Mouse (Mus musculus): Measurements from ENCODE around the gene Ccdc102a.

DNA sequence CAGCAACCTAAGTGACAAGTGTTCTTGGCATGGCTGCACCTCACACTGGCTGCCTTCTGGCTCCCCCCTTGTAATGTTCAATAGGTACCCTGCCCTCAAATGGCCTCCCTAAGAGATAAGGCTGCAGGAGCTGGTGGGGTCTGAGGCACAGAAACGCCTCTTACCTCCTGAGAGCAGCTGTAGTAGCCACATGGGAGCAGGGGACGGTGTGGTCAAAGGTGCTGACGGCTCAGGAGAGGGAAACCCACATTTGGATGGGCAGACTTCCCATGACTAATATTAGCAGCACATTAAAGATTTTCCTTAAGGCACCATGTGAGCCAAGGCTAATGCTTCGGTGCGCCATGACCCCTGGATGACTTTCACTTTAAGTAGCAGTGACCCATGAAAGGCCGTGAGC is 17.3 kb downstream of the Ccdc102a start:
- no peak for TF ChIP-seq ELF1 (IDR thresholded peaks at IDR 0.05; ENCODE audit: low read depth, low read length)
- no peak for TF ChIP-seq PAX5 (IDR thresholded peaks at IDR 0.05; ENCODE audit: low read length)
- no peak for TF ChIP-seq MEF2A (IDR thresholded peaks at IDR 0.05; ENCODE audit: borderline replicate concordance, low read depth, low read length)
- no peak for TF ChIP-seq POLR2A (IDR thresholded peaks at IDR 0.05; ENCODE audit: low read depth, low read length)
- no peak for TF ChIP-seq MAZ (IDR thresholded peaks at IDR 0.05; ENCODE audit: low read depth, low read length)
- no peak for TF ChIP-seq MAX (IDR thresholded peaks at IDR 0.05; ENCODE audit: low read length)
- no peak for TF ChIP-seq IRF4 (IDR thresholded peaks at IDR 0.05; ENCODE audit: low read depth, low read length)
- TF ChIP-seq CHD2 (IDR thresholded peaks at IDR 0.05; ENCODE audit: low read length): no peak
- no peak for TF ChIP-seq MYC (IDR thresholded peaks at IDR 0.05; ENCODE audit: low read depth, low read length)
- TF ChIP-seq GABPA (IDR thresholded peaks at IDR 0.05; ENCODE audit: insufficient replicate concordance, low read depth, low read length): no peak
- TF ChIP-seq RCOR1 (conservative IDR thresholded peaks at IDR 0.05; ENCODE audit: low read depth, low read length): no peak
- no peak for TF ChIP-seq CHD1 (IDR thresholded peaks at IDR 0.05; ENCODE audit: low read depth, low read length)

All from CH12.LX (cell line).